Comparison of ENCODE assay signal across 8 mouse cellular contexts in the genomic region with DNA sequence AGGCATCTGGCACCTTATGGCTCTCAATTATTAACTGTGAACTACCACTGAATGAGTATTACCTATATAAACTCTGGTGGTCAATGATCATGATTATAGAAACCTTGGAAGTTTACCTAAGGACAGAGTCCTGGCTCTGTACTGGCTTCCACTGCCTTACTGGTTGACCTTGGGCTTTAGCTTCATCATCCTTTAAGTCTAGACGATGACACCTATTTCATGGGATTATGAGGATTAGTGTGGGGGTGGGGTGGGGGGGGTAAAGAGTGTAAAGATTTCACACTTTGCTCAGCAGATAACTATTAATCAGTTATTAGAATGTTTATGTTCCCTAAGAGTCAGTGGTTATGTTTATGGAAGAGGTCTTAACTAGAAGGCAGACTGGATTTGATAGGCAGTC. TPM values are rescaled to one million over a fixed set of nuclear protein-coding genes. Genes with fewer than 3 reads are reported as not detected.
DNase-seq lines count a peak whose midpoint lies in the region; ATAC-seq and TF ChIP-seq lines count a peak whose summit lies in the region.

No protein-coding gene starts in this region.

- peak overlapping the region; percentile 98 for H3K4me2 ChIP-seq in lung, embryonic 14.5 days
- peak overlapping the region; percentile 63 for H3K4me2 ChIP-seq in intestine, postnatal 0 days (replicated peaks; ENCODE audit: low read depth)
- H3K4me2 ChIP-seq in neural tube, embryonic 13.5 days: peak overlapping the region; percentile 98

- no peaks in the 10 kb centered on the region for H3K9me3 ChIP-seq in lung, embryonic 14.5 days (ENCODE audit: low read depth, low read length)
- no peaks in the 10 kb centered on the region for H3K9me3 ChIP-seq in intestine, postnatal 0 days (ENCODE audit: control insufficient read depth)
- H3K9me3 ChIP-seq in neural tube, embryonic 13.5 days: no peaks in the 10 kb centered on the region

- DNase-seq in lung, embryonic 14.5 days: no peak
- no peak for DNase-seq in lung, postnatal 10 days
- no peak for DNase-seq in urinary bladder, postnatal 36 days (ENCODE audit: low spot score in 2 of 2)
- no peak for DNase-seq in testis, postnatal 14 days (ENCODE audit: low spot score)
- no peak for DNase-seq in layer of hippocampus, adult 9-11 months

- peak overlapping the region; percentile 95 for H3K27ac ChIP-seq in lung, embryonic 14.5 days (ENCODE audit: low read depth)
- peak overlapping the region; percentile 29 for H3K27ac ChIP-seq in embryonic fibroblast, embryonic 13.5 days (ENCODE audit: insufficient read depth, low read length)
- peak overlapping the region; percentile 82 for H3K27ac ChIP-seq in intestine, postnatal 0 days (ENCODE audit: low read depth, low read length)
- peak overlapping the region; percentile 94 for H3K27ac ChIP-seq in neural tube, embryonic 13.5 days (replicated peaks)

- peak overlapping the region; percentile 93 for H3K9ac ChIP-seq in lung, embryonic 14.5 days
- H3K9ac ChIP-seq in intestine, postnatal 0 days (ENCODE audit: low read depth, low read length): peak overlapping the region; percentile 58; the same call in 1 of the 2 replicates
- H3K9ac ChIP-seq in neural tube, embryonic 13.5 days: peak overlapping the region; percentile 97

- ATAC-seq in lung, embryonic 14.5 days (ENCODE audit: insufficient read depth): peak; percentile 10; the same call in 1 of the 2 replicates
- no peak for ATAC-seq in intestine, postnatal 0 days
- 0 out of 2 replicates have a peak, but pooled peaks have one; percentile 2 for ATAC-seq in neural tube, embryonic 13.5 days (ENCODE audit: low read depth)

- H3K4me1 ChIP-seq in lung, embryonic 14.5 days (ENCODE audit: insufficient read depth): no peaks in the 10 kb centered on the region; the same call in 1 of the 2 replicates
- H3K4me1 ChIP-seq in embryonic fibroblast, embryonic 13.5 days (ENCODE audit: control insufficient read depth, insufficient read depth, low read length): no peaks in the 10 kb centered on the region; the same call in 1 of the 2 replicates
- H3K4me1 ChIP-seq in intestine, postnatal 0 days (replicated peaks; ENCODE audit: control insufficient read depth, insufficient read depth, low read length): no peaks in the 10 kb centered on the region
- peaks cover 21% of the 10 kb centered on the region for H3K4me1 ChIP-seq in neural tube, embryonic 13.5 days (replicated peaks)

- 21% methylated on average over 1 of the region's 1 CpGs for WGBS in lung, embryonic 14.5 days
- 32% methylated on average over 1 of the region's 1 CpGs for WGBS in intestine, postnatal 0 days
- WGBS in neural tube, embryonic 13.5 days: 64% methylated on average over 1 of the region's 1 CpGs

- no peak for TF ChIP-seq CTCF in lung, embryonic 14.5 days (IDR thresholded peaks at IDR 0.05; ENCODE audit: low read depth)
- TF ChIP-seq CTCF in embryonic fibroblast, embryonic 13.5 days (IDR thresholded peaks at IDR 0.05; ENCODE audit: borderline replicate concordance, insufficient read depth, low read length): no peak
- no peak for TF ChIP-seq CTCF in intestine, postnatal 0 days (IDR thresholded peaks at IDR 0.05; ENCODE audit: low read depth)

- TF ChIP-seq POLR2A in embryonic fibroblast, embryonic 13.5 days (IDR thresholded peaks at IDR 0.05; ENCODE audit: low read depth, low read length): no peak

- H3K4me3 ChIP-seq in lung, embryonic 14.5 days (ENCODE audit: low read depth, low read length): peak overlapping the region; percentile 83
- H3K4me3 ChIP-seq in embryonic fibroblast, embryonic 13.5 days (ENCODE audit: insufficient read depth, low read length): peak overlapping the region; percentile 13; the same call in 1 of the 2 replicates
- peak overlapping the region; percentile 50 for H3K4me3 ChIP-seq in intestine, postnatal 0 days (ENCODE audit: low read depth, low read length)
- H3K4me3 ChIP-seq in neural tube, embryonic 13.5 days: peak overlapping the region; percentile 90

- H3K36me3 ChIP-seq in lung, embryonic 14.5 days (ENCODE audit: insufficient read depth): peaks cover 20% of the 10 kb centered on the region
- peaks cover 11% of the 10 kb centered on the region for H3K36me3 ChIP-seq in intestine, postnatal 0 days (ENCODE audit: control insufficient read depth, insufficient read depth)
- peaks cover 14% of the 10 kb centered on the region for H3K36me3 ChIP-seq in neural tube, embryonic 13.5 days

- no peaks in the 10 kb centered on the region for H3K27me3 ChIP-seq in lung, embryonic 14.5 days (ENCODE audit: insufficient read depth, low read length)
- no peaks in the 10 kb centered on the region for H3K27me3 ChIP-seq in intestine, postnatal 0 days (replicated peaks; ENCODE audit: control insufficient read depth, insufficient read depth, low read length)
- no peaks in the 10 kb centered on the region for H3K27me3 ChIP-seq in neural tube, embryonic 13.5 days

RNA-seq across cellular contexts. Expression of gene Cct4, which starts 0.5 kb away (rescaled TPM):
- 302 and 320 TPM in 2 replicates for polyA plus RNA-seq in lung, embryonic 14.5 days (2014; fragmentation: Nextera tagmentation; extraction: Ambion mirVana)
- polyA plus RNA-seq in embryonic fibroblast, embryonic 13.5 days (2011; ENCODE audit: insufficient read length, low read depth, missing spikeins): 391 and 422 TPM in 2 replicates
- 95.3 and 101 TPM in 2 replicates for polyA plus RNA-seq in intestine, postnatal 0 days (2015; fragmentation: Nextera tagmentation; extraction: Ambion mirVana)
- polyA plus RNA-seq in neural tube, embryonic 13.5 days (2015; fragmentation: Nextera tagmentation; extraction: Ambion mirVana): 306 and 322 TPM in 2 replicates

RNA-seq across cellular contexts. Expression of gene Commd1, which starts 7.6 kb away (rescaled TPM):
- 409 and 422 TPM in 2 replicates for polyA plus RNA-seq in lung, embryonic 14.5 days (2014; fragmentation: Nextera tagmentation; extraction: Ambion mirVana)
- polyA plus RNA-seq in embryonic fibroblast, embryonic 13.5 days (2011; ENCODE audit: insufficient read length, low read depth, missing spikeins): 88.3 and 102 TPM in 2 replicates
- polyA plus RNA-seq in intestine, postnatal 0 days (2015; fragmentation: Nextera tagmentation; extraction: Ambion mirVana): 286 and 294 TPM in 2 replicates
- polyA plus RNA-seq in neural tube, embryonic 13.5 days (2015; fragmentation: Nextera tagmentation; extraction: Ambion mirVana): 302 and 308 TPM in 2 replicates

RNA-seq across cellular contexts. Expression of gene Gm28048, which starts 7.9 kb away (rescaled TPM):
- polyA plus RNA-seq in lung, embryonic 14.5 days (2014; fragmentation: Nextera tagmentation; extraction: Ambion mirVana): 15.3 and 16.6 TPM in 2 replicates
- 14.0 and 14.1 TPM in 2 replicates for polyA plus RNA-seq in embryonic fibroblast, embryonic 13.5 days (2011; ENCODE audit: insufficient read length, low read depth, missing spikeins)
- polyA plus RNA-seq in intestine, postnatal 0 days (2015; fragmentation: Nextera tagmentation; extraction: Ambion mirVana): 15.8 and 20.3 TPM in 2 replicates
- 6.7 and 7.4 TPM in 2 replicates for polyA plus RNA-seq in neural tube, embryonic 13.5 days (2015; fragmentation: Nextera tagmentation; extraction: Ambion mirVana)

RNA-seq across cellular contexts. Expression of gene Fam161a, which starts 17.5 kb away (rescaled TPM):
- polyA plus RNA-seq in lung, embryonic 14.5 days (2014; fragmentation: Nextera tagmentation; extraction: Ambion mirVana): 3.8 and 4.0 TPM in 2 replicates
- polyA plus RNA-seq in embryonic fibroblast, embryonic 13.5 days (2011; ENCODE audit: insufficient read length, low read depth, missing spikeins): 3.0 and 4.2 TPM in 2 replicates
- polyA plus RNA-seq in intestine, postnatal 0 days (2015; fragmentation: Nextera tagmentation; extraction: Ambion mirVana): 1.9 and 2.8 TPM in 2 replicates
- 4.1 and 4.9 TPM in 2 replicates for polyA plus RNA-seq in neural tube, embryonic 13.5 days (2015; fragmentation: Nextera tagmentation; extraction: Ambion mirVana)

RNA-seq across cellular contexts. Expression of gene Zrsr1, which starts 18.0 kb away (rescaled TPM):
- polyA plus RNA-seq in lung, embryonic 14.5 days (2014; fragmentation: Nextera tagmentation; extraction: Ambion mirVana): 2.8 and 3.3 TPM in 2 replicates
- 11.0 and 12.6 TPM in 2 replicates for polyA plus RNA-seq in embryonic fibroblast, embryonic 13.5 days (2011; ENCODE audit: insufficient read length, low read depth, missing spikeins)
- polyA plus RNA-seq in intestine, postnatal 0 days (2015; fragmentation: Nextera tagmentation; extraction: Ambion mirVana): 2.0 and 2.3 TPM in 2 replicates
- 8.9 and 9.4 TPM in 2 replicates for polyA plus RNA-seq in neural tube, embryonic 13.5 days (2015; fragmentation: Nextera tagmentation; extraction: Ambion mirVana)

Comparison
In these comparisons a context has a peak if more than half of its experiments do, and no peak if none do; other contexts are left out.
1. H3K27ac ChIP-seq: peak in every context shown above with its lines; median percentile 95 in lung, embryonic 14.5 days; 94 in neural tube, embryonic 13.5 days; 82 in intestine, postnatal 0 days; 29 in embryonic fibroblast, embryonic 13.5 days.
2. H3K4me3 ChIP-seq: peak in every context shown above with its lines; median percentile 90 in neural tube, embryonic 13.5 days; 83 in lung, embryonic 14.5 days; 50 in intestine, postnatal 0 days; 13 in embryonic fibroblast, embryonic 13.5 days.